Mouse (Mus musculus) cerebellum, adult (tissue): ENCODE measurements around the gene Poc1a.
A peak's percentile ranks its signal among the peaks of the same experiment; 100 is the strongest.

Source experiments
- ATAC-seq: cut with Nextera tagmentation; 2 replicates; pipeline ENCODE4 v1.9.2; 2017; ENCODE audit warnings: mild to moderate bottlenecking, moderate library complexity, mixed read lengths; ENCODE audit not compliant: insufficient number of reproducible peaks, low FRiP score, low TSS enrichment

Gene Poc1a

DNA sequence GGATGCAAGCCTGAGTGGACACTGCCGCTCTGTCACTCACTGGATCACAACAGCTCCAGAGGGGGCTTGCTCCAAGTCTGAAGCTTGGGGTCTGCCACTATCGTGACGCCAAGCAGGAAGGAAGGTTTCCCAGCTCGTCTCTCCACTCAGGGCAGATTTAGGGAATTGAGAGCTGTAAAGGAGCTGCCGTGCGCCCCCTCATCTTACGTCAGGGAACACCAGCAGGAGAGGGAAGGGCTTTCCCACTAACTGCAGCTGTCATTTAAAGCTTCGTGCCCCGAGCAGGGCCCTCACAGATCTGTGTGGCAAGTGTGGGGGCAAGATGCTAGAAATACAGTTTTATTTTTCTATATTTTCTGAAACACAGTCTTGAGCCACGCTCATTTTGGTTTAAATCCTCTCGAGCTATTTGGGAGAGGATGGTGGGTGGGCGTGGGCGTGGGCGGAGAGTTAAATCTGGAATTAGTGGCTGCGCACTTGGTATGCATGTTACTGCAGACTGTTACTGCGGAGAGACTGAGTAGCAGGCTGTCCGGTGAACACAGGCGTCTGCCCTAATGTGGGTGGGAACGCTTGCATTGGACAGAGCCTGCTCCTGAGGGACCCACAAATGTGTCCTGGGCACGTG lies 19.4 kb downstream of the Poc1a start:
- no peak for ATAC-seq

DNA sequence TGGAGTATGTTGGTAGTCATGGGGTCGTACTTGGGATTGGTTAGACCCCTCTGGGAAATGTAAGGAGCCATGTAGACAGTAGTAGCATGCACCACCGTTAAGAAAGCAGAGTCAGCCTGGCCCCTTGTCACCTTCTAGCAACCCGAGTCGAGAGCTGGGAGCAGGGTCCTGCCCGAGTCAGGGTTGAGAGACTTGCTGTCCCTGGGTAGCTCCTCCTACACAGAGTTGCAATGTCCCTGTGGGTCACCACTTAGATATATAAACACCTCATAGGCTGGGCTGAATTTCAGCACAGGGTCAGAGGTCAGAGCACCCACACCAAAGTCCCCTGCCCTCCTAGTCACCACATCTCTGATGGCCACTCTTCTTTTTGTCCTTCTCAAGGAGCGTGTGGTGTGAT lies 20.1 kb downstream of the Poc1a start:
- no peak for ATAC-seq

DNA sequence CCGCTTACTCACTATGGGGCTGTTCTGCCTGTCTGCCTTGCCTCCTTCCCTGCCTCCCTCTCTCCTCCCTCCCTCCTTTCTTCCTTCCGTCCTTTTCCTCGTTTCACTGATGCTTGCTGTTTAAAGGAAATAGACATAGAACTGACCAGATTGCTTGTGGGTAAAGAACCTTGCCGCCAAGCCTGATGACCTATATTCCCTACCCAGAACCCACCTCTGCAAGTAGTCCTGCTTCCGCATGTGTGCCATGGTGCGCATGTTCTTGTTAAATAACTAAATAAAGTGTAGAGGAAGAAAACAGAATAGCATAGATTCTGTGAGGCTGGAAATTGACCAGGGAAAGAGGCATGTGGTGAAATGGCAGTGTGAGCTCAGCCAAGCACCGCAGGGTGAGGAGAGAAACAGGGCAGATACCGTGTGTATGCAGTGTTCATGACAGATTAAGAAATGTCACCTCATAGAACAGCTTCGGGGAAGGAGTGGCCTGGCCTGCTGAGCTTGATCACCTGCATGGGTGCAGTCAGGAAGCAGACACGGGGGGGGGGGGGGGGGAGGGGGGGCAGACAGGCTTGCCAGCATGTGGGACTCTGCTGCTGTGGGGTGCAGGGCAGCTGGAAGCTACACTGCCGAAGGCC lies 20.7 kb downstream of the Poc1a start:
- ATAC-seq, result no peak

DNA sequence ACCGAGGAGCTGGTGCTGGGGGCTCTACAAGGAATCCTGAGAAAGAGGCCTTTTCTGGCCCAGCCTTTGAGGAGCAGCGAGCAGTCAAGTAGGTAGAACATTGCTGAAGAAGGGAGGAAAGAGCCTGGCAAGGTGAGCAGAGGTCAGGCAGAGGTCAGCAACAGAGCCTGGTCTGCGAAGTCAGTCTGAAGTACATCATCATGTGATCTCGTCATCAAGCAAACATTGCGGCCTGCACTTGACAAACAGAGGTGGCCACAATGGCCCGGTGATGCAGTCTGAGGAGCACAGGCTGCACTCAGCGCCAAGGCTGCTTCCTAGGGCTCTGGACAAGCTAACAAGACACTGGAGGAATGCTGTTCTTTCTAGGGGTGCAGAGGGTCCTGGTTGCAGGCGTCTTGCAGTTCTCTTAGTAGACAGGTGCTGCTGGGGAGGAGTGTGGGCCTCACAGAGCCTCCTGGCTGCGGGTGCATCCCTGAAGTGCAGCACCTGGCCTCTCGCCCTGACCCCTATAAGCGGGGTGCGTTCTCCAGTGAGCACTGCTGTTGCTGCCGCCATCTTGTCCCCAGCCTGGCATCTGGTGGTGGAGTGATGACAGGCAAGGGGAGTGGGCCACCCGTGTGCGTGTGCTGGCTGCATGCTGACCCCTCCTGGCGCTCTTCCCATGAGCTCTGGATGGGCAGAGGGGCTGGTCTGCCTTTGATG lies 21.7 kb downstream of the Poc1a start:
- ATAC-seq, result no peak

DNA sequence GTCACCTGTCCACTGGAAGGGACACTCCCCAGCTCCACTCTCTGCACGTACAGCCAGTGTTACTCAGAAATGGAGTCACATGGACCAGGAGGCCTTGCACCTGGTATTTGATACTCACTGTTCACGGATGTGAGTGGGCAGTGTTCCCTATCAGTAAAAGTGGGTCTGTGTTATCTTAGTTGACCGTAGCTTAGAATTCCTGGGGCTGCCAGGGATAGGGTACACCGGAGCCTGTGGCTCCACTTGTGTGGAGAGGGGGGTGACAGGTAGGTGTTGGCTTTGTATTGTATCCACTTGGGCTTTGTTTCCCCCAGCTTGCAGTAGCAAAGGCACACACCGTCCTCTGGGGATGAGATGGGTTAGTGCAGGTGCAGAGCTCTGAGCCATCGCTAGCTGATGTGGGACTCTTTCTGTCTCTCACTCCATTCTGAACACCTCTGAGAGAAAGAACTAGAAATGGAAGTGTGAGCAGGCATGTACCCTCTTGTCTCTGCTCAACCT lies 22.6 kb downstream of the Poc1a start:
- ATAC-seq, result no peak

DNA sequence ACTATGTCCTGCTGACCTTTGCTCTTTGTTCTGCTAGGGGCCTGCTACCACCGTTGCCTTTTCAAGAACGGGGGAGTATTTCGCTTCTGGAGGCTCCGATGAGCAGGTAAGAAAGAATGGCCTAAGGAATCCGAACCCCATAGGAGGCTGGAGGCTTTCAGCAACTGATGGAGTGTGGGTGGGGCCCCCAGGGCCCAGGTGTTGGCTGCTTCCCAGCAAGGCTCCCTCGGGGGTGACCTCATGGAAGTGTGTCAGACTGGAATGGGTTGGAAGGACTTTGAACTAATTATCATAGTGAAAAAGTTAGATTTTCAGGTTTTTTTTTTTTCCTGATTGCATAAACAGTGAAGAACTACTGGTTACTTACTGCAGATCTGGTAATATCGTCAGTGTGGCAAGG lies 24.4 kb downstream of the Poc1a start:
- ATAC-seq, result no peak

DNA sequence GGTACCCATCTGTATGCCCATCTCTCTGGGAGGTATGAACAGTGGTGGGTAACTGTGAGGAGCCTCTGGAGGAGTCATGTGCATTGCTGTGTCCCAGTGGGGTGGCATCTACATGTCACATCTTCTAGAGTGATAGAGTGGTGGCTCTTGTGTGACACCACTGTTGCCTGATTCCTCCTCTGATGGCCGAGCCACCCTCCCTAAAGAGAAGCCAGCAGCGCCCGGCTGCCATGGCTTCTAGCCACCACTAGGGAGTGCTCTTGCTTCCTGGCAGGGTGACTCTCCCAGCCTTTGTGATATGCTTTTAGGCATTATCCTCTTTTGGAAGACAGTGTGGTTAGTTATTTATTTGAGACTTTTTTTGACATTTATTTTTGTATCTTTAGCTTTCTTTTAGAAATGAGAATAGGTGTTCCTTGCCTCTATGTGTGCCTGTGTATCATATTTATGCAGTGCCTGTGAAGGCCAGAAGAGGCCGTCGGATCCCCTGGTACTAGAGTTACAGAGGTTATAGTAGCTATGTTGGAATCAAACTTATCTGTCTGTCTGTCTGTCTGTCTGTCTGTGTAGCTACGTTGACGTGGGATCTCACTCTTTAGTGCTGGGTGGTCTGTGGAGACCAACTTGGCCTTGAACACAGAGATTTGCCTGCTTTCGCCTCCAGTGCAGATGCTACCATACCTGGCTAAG lies 25.9 kb downstream of the Poc1a start:
- ATAC-seq, result 0 out of 2 replicates have a peak, but pooled peaks have one; percentile 45

DNA sequence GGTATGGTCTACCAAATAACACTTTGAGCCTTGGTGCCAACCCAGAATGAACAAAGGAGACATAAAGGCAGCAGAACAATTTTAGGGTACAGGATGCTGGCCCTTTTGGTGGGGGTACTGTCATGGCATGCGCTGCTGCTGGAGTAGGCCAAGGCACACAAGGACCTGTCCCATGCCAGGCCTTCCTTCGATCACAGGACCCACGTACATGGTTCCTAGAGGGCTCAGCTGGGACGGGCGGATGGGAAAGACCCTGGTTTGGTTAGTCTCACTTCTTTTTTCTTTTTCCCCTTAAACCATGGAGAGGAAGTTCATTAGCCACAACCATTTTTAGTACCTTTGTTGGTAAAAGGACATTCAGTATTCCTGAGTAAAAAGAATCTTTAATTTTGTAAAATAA lies 27.3 kb downstream of the Poc1a start:
- no peak for ATAC-seq

DNA sequence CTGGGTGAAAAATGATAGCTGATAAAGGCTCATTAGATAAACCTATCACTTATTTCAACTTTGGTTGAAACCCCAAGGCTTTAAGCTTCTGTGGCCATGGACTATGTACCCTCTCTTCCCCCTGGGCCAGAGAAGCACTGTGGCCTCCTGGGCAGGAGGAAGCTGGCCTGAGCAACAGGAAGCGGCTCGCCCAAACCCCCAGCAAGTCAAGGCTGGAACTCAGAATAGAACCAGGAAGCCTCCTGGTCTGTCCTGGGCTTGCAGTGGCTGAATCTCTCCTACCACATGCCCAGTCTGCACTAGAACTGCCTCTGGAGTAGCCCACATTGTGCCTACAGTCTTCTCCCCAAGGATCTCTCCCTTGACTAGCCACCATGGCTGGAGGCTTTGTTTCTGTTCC lies 27.7 kb downstream of the Poc1a start:
- ATAC-seq, result no peak

DNA sequence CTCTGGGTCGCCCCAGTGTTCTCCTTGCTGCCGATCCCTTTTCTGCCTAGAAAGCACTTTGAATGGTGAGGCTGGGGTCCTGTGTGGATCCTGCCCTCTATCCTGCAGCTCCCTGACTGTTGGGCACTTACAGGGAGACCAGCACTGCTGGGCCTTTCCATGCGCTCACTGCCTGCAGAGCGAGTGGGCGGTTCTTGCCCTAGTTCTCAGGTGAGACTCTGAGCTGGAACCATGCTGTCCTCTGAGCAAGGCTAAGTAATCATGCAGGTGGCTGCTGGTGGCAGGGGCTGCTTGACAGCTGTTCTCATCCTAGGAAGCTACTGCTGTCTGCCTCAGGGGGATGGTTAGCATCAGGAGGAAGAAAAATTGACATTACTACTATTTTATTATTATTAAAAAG lies 28.1 kb downstream of the Poc1a start:
- ATAC-seq, result no peak

DNA sequence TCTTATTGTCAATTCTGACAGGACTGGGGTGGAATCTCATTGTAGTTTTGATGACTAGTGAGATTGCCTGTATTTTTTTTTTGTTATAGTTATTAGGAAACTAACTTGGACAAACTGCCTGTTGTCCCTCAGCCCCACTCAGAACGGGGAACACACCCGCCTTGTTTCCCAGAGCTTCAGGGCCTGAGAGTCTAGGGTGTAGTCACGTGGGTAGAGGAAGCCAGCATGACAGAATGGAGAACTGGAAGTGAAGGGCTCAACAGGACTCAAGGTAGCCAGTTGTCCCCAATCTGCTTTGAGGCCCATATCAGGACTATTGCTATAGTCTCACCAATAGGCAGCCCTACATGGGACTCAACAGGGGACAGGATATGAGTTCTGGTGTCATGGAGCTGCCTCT lies 29.0 kb downstream of the Poc1a start:
- no peak for ATAC-seq

DNA sequence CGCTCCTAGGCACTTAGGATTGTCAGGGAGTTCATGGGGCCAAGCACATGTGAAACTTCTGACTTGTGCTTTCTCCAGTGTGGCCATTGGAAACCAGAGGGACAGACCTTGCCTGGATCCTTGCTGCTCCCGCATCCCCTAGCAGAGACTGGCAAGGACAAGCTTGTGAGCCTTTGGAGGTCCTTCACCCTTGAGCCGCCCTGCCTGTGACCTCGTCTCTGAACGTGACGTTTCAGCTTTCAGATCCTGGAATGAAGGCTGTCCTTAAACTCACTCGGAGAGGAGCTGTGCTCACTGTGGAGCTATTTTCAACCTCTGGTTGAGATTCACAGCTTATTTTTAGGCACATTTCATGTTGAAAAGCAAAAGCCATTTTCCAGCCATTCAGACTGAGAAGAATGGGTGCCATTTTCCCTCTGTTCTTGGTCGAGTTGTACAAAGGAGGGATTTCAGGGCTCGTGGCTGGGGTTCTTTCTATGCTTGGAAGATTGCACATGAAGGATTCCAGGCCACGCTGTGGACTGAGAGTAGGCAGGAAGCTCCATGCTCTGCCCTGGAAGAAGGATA lies 30.8 kb downstream of the Poc1a start:
- no peak for ATAC-seq

DNA sequence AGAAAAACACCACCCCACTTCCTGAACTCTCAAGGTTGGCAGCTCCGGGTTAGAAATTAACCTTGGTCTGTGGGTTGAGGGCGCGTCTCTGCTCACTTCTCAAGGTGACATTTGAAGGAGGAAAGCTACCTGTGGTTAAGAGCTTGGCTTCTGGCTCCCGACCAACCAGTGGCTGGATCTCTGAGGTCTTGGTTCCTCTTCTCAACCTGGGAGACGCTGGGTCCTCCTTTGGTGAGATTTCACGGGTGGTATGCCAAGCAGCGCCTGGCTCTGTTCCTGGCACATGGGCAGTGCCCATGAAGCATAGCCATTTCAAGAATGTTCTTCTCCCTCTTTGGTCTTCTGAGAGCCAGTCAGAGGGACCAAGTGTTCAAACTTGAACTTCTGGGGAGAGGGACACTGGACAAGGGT lies 32.1 kb downstream of the Poc1a start:
- ATAC-seq, result no peak

DNA sequence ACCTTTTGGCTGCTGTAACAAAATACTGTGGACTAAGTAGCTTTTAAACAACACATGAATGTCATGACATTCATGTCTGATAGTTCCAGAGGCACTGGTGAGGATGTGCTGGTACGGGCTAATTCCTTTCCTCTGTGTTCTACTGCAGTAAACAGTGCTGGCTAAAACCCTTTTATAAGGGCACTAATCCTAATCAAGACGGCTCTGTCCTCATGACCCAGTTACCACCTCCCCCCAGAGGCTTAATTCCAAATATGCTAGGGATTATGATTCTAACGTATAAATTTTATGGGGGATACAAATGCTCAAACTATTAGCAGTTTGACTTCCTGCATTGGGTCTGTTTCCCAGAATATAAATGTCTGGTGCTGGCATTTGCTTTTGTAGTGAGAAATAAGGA lies 33.3 kb downstream of the Poc1a start:
- no peak for ATAC-seq

DNA sequence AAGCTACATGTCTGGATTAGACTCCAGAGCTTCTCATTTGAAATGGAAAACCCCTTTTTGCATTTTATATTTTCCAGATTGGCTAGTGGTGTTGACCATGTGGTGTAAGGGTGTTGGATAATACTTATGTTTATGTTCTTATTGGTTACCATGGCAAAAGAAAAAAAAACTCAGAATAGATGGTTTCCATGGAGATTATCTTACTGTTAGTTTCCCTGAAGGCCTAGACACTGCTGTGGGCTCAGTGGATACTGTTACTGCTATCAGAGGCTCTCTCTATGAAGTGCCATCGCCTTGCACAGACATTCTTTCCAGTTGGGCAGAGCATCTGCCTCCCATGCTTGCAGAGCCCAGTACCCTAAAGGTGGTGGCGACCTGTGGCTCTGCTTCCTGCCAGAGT lies 37.2 kb downstream of the Poc1a start:
- no peak for ATAC-seq

DNA sequence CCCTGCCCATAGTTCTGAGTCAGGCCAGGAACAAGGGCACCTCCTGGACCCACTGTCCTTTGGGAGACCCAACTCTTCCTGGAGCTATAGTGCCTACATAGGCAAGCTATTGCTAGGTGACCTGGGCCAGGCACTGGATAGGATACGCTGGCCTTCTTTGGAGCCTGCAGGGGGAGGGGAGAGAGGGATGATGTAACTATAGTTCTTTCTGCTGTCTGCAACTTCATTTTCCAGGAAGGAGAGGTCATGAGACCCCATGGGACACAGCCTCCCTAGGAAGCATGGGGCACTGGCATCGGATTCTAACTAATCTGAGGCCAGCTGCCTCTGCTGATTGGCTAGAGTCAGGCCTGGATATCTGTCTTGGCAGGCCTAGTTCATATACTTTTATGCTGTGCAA lies 38.2 kb downstream of the Poc1a start:
- no peak for ATAC-seq

DNA sequence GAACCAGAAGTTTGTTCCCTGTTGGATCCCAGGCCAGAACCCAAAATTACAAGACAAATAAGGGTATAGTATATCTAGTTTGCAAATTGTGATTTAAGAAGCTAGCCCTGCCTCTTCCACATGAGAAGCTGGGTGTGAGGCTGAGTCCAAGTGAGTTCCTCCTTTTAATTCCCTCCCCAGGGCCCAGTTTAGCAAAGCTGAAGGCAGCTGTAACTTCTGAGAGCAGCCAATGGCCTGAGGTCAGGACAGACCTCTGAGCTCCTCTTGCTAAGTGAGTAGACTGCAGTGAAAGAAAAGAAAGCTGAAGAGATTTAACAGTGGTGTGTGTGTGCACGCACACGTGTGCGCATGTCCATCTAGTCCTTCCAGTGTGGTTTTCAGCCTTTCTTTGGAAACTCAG lies 41.6 kb downstream of the Poc1a start:
- ATAC-seq, result no peak

DNA sequence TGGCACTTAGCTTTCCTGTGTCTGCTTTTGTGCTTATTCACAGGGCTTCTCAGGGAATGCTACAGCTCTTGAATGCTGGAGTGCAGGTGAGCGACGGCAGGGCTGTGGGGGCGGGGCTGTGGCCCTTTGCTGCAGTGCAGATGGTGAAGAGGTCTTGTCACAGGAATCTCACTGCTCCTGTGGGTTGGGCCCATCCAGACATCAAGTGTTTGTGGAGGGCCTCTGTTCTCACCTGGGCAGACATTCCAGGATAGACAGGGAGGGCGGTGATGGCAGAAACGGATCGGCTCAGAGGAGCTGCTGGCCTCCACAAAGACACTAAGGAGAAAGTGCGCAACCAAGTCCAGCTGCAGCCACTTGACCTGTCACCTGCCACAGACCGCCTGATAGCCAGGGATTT lies 45.4 kb downstream of the Poc1a start:
- no peak for ATAC-seq

DNA sequence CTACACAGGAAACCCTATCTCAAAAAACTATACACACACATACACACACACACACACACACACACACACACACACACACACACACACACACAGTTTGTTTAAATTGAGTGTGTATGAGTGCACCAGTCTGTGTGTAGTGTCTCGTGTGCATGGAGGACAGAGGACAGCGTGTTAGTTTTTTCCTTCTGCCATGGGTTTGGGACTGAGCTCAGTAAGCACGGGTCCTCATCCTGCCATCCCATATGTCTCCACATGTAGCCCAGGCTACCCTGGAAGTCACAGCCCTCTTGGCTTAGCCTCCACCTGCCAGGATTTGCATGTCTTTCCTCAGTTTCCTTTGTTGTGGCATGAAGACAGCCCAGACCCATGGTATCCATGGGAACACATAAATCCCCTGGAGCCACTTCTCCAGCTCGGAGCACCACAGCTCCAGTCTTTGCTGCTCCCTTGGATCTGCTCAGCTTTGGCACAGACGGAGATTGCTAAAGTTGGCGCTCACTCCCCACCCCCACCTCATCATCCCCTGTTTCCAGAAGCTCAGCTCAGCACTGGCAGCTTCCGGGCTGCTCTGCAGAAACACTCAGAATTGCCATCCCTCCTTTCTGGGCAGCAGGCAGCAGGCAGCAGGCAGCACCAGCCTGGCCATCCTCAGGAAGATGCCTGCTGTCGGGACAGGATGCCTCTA lies 46.4 kb downstream of the Poc1a start:
- no peak for ATAC-seq

DNA sequence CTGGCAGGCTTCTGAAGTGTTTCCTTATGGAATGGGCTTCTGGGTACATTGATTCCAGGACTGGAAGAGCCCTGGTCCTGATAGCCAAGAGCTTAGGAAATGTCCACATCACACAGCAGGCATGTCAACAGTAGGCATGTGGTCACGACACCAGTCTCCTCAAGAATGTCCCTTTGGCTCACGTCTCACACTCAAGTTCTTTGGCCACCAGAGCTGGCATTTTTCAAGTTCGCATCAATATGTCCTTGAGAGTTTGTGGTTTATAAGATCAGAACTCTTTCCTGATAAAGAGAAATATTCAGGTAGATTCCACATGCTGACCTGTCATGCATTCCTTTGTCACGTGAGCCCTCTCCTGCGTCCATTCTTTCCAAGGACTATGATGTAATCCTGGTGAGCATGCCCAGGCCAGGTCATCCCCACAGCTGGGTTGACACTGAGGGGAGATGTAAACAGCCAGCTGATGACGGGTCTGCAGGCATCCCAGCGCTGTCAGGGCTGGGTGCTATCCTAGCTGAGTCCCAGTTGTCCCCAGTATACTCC lies 47.3 kb downstream of the Poc1a start:
- ATAC-seq, result no peak
